Mouse (Mus musculus) liver, embryonic 15.5 days (tissue): ENCODE measurements around the gene Iqcf6. TPM values are rescaled to one million over a fixed set of nuclear protein-coding genes. Genes with fewer than 3 reads are reported as not detected.
"Not testable (repeated sequence)": the region's sequence is repeated elsewhere in the genome, so short reads cannot be mapped to it uniquely, and the experiment has no call there.

Experiments used
- ATAC-seq: fragments of 200-750 bp; cut with Nextera tagmentation; 2 replicates; pipeline ENCODE4 v1.8.0; 2017; ENCODE audit warnings: moderate number of reproducible peaks, mild to moderate bottlenecking, moderate library complexity; ENCODE audit not compliant: insufficient read depth
- H3K27ac ChIP-seq: fragments of 300-500 bp; sonication (generic); replicated peaks from 2 replicates; pipeline ENCODE4 v1.5.1; 2015; ENCODE audit warnings: mild to moderate bottlenecking, inconsistent platforms
- H3K27me3 ChIP-seq: fragments of 300-500 bp; sonication (generic); 2 replicates; pipeline ENCODE4 v1.6.1; 2015; ENCODE audit warnings: mild to moderate bottlenecking, inconsistent platforms
- H3K36me3 ChIP-seq: fragments of 300-500 bp; sonication (generic); replicated peaks from 2 replicates; pipeline ENCODE4 v1.6.1; 2015; ENCODE audit warnings: moderate library complexity, mild to moderate bottlenecking, inconsistent platforms
- H3K4me1 ChIP-seq: fragments of 300-500 bp; sonication (generic); replicated peaks from 2 replicates; pipeline ENCODE4 v1.6.1; 2015; ENCODE audit warnings: inconsistent platforms
- H3K4me2 ChIP-seq: fragments of 300-500 bp; sonication (generic); 2 replicates; pipeline ENCODE4 v1.6.1; 2015; ENCODE audit warnings: moderate library complexity, mild to moderate bottlenecking, inconsistent platforms
- H3K4me3 ChIP-seq: fragments of 300-500 bp; sonication (generic); replicated peaks from 2 replicates; pipeline ENCODE4 v1.5.1; 2015; ENCODE audit warnings: mild to moderate bottlenecking, inconsistent platforms
- H3K9ac ChIP-seq: fragments of 300-500 bp; sonication (generic); 2 replicates; pipeline ENCODE4 v1.6.1; 2015; ENCODE audit warnings: moderate library complexity, mild to moderate bottlenecking, inconsistent platforms
- H3K9me3 ChIP-seq: fragments of 300-500 bp; sonication (generic); replicated peaks from 2 replicates; pipeline ENCODE4 v1.6.1; 2016; ENCODE audit warnings: inconsistent platforms
- WGBS: fragments of 180-500 bp; shearing (Covaris S2); methylation state at CpG from one replicate; pipeline ENCODE4 v1.1.7; 2015; ENCODE audit warnings: mixed read lengths; ENCODE audit not compliant: insufficient replicate concordance; 5-methylcytosine and 5-hydroxymethylcytosine counted together
- polyA plus RNA-seq: library from polyadenylated mRNA; unstranded; fragments of >200 nt; fragmentation: Nextera tagmentation; extraction: Ambion mirVana; gene quantifications from 2 replicates; pipeline ENCODE4 v1.2.1, GENCODE M21; 2015

Gene Iqcf6
- polyA plus RNA-seq, 1 experiment from 2014 or later = not detected

DNA sequence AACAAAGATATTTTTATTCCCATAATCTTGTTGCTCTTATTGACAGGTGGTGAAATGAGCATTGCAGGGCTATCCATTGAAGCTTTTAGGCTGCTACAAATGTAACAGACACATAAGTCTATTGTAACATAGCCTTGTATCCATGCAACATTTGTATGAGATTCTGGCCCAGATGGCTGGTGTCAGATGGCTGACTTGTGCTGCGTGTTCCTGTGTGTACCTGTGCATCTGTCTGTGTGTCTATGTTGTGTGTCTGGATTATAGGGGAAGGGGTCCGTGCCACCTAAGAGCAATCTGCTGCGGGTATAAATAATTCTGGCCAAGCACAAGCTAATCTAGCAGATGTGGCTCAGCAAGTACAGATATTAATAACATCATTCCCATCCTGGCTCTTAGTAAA is 8.9 kb upstream of the Iqcf6 start:
- H3K36me3 ChIP-seq = no peaks in the 10 kb centered on the region
- no peak overlapping the region for H3K9ac ChIP-seq
- no peak overlapping the region for H3K4me3 ChIP-seq
- no peak overlapping the region for H3K4me2 ChIP-seq
- ATAC-seq = no peak
- H3K27ac ChIP-seq = no peak overlapping the region
- H3K27me3 ChIP-seq = no peaks in the 10 kb centered on the region
- 57% methylated on average over 3 of the region's 3 CpGs for WGBS
- H3K9me3 ChIP-seq = no peaks in the 10 kb centered on the region
- H3K4me1 ChIP-seq = no peaks in the 10 kb centered on the region

DNA sequence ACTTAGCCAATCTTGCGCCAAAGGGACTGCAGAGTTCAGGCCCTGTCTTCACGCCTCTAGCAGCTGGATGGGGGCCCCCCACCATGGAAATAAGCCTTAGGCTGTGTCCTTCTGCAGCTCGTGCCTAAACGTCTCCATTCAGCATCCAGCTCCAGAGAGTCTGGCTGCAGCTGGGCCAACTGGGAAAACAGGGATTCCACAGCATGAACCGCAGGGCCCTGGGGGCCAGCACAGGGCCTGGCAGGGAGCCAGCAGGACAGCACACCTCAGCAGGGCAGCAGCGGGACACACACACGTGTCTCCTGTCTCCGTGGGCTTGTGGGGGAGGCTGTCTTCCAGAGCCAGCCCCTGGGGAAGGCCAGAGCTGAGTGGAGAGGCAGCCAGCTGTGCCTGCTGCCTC is 1.4 kb downstream of the Iqcf6 start:
- H3K4me2 ChIP-seq, H3K9ac ChIP-seq, ATAC-seq, H3K4me3 ChIP-seq, H3K9me3 ChIP-seq, H3K36me3 ChIP-seq, H3K27ac ChIP-seq, H3K4me1 ChIP-seq, H3K27me3 ChIP-seq: not testable (repeated sequence)
- WGBS = 29% methylated on average over 8 of the region's 8 CpGs

DNA sequence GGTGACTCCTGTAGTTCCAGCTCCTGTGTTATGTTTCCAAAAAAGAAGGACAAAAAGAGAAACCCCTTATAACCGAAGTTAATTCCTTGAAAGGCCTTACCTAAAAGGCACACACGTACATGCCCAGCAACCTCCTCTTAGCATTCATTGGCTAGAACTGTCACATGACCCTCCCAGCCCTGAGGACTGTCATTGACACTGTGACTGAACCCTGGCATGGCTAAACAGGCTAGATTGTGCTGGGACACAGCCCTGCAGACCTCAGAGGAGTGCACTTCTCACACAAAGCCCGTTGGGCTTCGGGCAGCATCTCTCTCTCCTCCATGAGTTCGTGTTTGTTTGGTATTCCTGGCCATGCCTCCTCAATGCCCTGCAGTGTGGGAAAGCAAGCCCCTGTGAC is 5.8 kb downstream of the Iqcf6 start:
- no peaks in the 10 kb centered on the region for H3K27me3 ChIP-seq
- no peaks in the 10 kb centered on the region for H3K9me3 ChIP-seq
- H3K4me1 ChIP-seq = no peaks in the 10 kb centered on the region
- no peak overlapping the region for H3K9ac ChIP-seq
- no peaks in the 10 kb centered on the region for H3K36me3 ChIP-seq
- 43% methylated on average over 5 of the region's 5 CpGs for WGBS
- no peak overlapping the region for H3K4me2 ChIP-seq
- no peak overlapping the region for H3K27ac ChIP-seq
- no peak for ATAC-seq
- H3K4me3 ChIP-seq = no peak overlapping the region

DNA sequence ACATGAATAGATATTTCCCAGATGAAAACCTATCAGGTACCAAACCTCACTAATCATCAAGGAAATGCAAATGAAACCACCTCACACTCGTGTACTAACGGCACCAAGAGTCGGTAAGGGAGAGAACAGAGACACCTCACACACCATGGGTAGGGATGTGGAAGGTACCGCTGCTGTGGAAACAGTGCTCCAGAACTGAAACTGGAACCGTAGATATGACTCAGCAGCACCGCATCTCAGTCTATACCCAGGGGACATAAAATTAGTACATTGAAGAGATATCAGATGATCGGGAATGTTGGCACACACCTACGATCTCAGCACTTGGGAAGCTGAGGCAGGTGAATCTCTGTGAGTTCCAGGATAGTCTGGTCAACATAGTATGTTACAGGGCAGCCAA is 11.8 kb downstream of the Iqcf6 start:
- H3K36me3 ChIP-seq = no peaks in the 10 kb centered on the region
- H3K4me2 ChIP-seq = no peak overlapping the region
- H3K4me3 ChIP-seq = no peak overlapping the region
- H3K9ac ChIP-seq = no peak overlapping the region
- 0 out of 2 replicates have a peak, but pooled peaks cover 1% of the 10 kb centered on the region for H3K4me1 ChIP-seq
- H3K9me3 ChIP-seq = no peaks in the 10 kb centered on the region
- no peaks in the 10 kb centered on the region for H3K27me3 ChIP-seq
- no peak overlapping the region for H3K27ac ChIP-seq
- no peak for ATAC-seq
- 79% methylated on average over 8 of the region's 8 CpGs for WGBS

DNA sequence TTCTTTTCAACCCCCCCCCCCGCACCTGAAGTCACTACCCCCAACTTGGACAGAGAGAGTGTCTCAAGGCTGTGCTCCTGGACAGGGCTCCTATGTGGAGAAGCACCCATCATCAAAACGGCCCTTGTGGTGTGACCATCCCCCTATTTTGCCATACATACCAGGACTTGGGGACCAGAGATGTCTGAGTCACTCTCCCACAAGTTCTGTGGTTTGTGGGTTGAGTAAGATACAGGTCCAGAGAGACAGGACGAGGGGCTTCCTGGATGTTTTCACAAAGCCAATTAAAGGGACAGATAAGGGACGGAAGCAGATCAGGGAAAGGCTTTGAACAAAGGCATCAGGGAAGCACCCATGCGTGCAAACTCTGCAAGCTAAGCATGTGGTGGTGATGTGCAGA is 15.0 kb downstream of the Iqcf6 start:
- no peaks in the 10 kb centered on the region for H3K36me3 ChIP-seq
- 0 out of 2 replicates have a peak, but pooled peaks cover 3% of the 10 kb centered on the region for H3K4me1 ChIP-seq
- H3K4me2 ChIP-seq = no peak overlapping the region
- no peak overlapping the region for H3K9ac ChIP-seq
- ATAC-seq = no peak
- WGBS = 34% methylated on average over 5 of the region's 5 CpGs
- no peak overlapping the region for H3K27ac ChIP-seq
- H3K9me3 ChIP-seq = no peaks in the 10 kb centered on the region
- H3K4me3 ChIP-seq = no peak overlapping the region
- no peaks in the 10 kb centered on the region for H3K27me3 ChIP-seq

DNA sequence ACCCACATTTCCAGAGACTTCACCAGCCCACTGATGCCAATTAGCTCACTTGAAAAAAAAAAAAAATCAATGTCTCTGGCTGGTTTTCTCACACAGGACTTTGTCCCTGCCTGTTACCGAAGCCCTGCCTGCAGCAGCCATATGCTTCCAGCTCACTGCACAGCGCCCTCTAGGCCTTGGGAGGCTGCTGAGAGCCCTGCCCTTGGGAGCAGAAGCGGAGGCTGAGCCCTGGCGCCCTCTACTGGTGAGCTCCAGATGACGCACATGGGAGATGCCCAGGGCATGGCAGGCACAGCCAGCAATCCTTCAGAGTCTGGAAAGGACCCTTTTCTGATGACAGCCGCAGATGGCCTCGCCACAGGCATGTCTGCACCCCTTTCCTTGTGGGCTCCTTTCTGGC is 16.7 kb downstream of the Iqcf6 start:
- no peaks in the 10 kb centered on the region for H3K36me3 ChIP-seq
- no peak overlapping the region for H3K4me3 ChIP-seq
- H3K27me3 ChIP-seq = no peaks in the 10 kb centered on the region
- WGBS = 26% methylated on average over 7 of the region's 7 CpGs
- no peak overlapping the region for H3K27ac ChIP-seq
- no peak overlapping the region for H3K9ac ChIP-seq
- no peak overlapping the region for H3K4me2 ChIP-seq
- no peak for ATAC-seq
- 0 out of 2 replicates have a peak, but pooled peaks cover 3% of the 10 kb centered on the region for H3K4me1 ChIP-seq
- no peaks in the 10 kb centered on the region for H3K9me3 ChIP-seq

DNA sequence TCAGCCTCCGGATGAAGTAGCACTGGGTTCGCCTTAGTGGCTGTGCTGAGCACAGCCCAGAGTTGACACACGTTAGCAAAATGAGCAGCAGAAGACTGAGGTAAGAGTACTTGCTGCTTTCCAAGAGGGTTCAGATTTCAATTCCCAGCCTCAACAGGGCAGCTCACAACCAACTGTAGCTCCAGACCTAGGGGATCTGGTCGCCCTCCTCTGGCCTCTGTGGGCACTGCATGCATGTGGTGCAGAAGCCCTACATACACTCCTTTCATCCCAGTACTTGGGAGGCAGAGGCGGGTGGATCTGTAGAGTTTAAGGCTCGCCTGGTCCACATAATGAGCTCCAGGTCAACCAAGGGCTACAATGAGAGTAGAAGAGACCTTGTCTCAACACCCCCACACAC is 17.4 kb downstream of the Iqcf6 start:
- 54% methylated on average over 6 of the region's 6 CpGs for WGBS
- Histone ChIP-seq H3K9me3 (no peaks in the 10 kb centered on the region), H3K4me2 (no peak overlapping the region), H3K4me1 (0 out of 2 replicates have a peak, but pooled peaks cover 3% of the 10 kb centered on the region), H3K27ac (no peak overlapping the region), H3K4me3 (no peak overlapping the region), H3K36me3 (no peaks in the 10 kb centered on the region), H3K9ac (no peak overlapping the region), H3K27me3 (no peaks in the 10 kb centered on the region)
- ATAC-seq = no peak

DNA sequence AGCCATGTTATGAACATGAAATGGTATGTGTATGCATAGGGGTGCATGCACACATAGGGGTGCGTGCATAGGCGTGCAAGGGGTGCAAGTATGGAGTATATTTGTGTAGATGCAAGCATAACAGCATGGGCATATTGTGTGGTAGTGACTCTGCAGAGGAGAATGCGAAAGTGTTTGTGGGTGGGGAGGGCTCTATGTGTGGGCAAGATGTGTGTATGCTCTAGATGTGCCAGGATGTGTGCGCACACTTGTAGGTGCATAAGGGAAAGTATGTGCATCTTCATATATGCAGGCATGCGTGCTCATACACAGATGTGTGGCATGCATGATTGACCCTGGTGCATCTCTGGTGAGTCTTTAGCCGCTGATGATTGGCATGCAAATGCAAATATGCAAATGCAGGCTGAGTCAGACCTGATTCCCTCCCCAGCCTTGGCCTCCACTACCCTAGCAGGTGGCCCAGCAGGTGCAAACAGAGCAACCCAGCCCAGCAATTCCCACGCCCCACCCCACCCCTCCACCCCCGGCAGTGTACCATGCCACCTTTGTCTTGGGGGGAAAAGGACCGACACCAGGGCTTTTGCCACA is 19.4 kb downstream of the Iqcf6 start:
- Histone ChIP-seq H3K9me3 (no peaks in the 10 kb centered on the region), H3K36me3 (no peaks in the 10 kb centered on the region), H3K27ac (no peak overlapping the region), H3K4me2 (no peak overlapping the region), H3K4me3 (no peak overlapping the region), H3K27me3 (no peaks in the 10 kb centered on the region), H3K9ac (no peak overlapping the region), H3K4me1 (0 out of 2 replicates have a peak, but pooled peaks cover 3% of the 10 kb centered on the region)
- 58% methylated on average over 9 of the region's 9 CpGs for WGBS
- ATAC-seq = no peak

DNA sequence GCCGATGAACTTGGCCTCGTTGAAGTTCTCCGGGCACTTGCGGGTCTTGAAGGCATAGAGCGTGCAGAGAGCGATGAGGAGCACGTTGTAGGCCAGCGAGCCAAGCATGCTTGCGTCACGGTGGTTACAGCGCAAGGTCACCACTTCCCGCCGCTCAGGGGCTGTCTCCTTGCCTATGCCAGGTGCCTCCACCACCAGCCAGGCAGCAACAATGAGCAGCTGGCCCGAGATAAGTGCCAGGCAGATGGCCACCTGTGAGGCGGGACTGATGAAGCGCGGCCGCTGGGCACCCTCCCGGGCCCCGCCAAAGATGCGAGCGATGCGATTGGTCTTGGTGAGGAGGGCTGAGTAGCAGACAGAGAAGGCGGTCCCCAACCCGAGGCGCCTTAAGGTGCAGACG is 20.8 kb downstream of the Iqcf6 start:
- Histone ChIP-seq H3K27ac (no peak overlapping the region), H3K9me3 (no peaks in the 10 kb centered on the region), H3K9ac (no peak overlapping the region), H3K4me1 (0 out of 2 replicates have a peak, but pooled peaks cover 3% of the 10 kb centered on the region), H3K36me3 (no peaks in the 10 kb centered on the region), H3K4me2 (no peak overlapping the region), H3K4me3 (no peak overlapping the region), H3K27me3 (no peaks in the 10 kb centered on the region)
- WGBS = 61% methylated on average over 27 of the region's 27 CpGs
- ATAC-seq = no peak

DNA sequence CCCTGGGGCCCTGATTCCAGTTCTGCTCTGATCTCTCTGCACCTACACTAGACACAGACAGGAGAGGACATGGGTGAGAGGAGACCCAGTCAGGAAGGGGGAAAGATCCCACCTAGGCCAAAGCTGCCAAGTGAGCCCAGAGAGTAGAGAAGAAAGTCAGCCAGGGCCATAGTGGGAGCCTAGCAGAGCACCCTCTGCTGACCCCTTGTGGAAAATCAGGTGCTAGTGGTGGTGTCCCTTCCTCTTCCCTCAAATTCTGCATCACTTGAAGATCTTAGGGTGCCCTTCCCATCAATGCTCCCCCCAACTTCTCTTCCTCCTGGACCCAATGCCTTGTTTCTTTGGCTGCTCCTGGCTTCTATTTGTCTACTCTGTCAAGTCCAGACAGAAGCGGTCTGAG is 26.3 kb downstream of the Iqcf6 start:
- Histone ChIP-seq H3K4me1 (no peaks in the 10 kb centered on the region), H3K4me2 (no peak overlapping the region), H3K9ac (no peak overlapping the region), H3K36me3 (no peaks in the 10 kb centered on the region), H3K27me3 (peaks cover 36% of the 10 kb centered on the region), H3K27ac (no peak overlapping the region), H3K4me3 (no peak overlapping the region), H3K9me3 (no peaks in the 10 kb centered on the region)
- ATAC-seq = no peak
- 39% methylated on average over 1 of the region's 1 CpGs for WGBS

DNA sequence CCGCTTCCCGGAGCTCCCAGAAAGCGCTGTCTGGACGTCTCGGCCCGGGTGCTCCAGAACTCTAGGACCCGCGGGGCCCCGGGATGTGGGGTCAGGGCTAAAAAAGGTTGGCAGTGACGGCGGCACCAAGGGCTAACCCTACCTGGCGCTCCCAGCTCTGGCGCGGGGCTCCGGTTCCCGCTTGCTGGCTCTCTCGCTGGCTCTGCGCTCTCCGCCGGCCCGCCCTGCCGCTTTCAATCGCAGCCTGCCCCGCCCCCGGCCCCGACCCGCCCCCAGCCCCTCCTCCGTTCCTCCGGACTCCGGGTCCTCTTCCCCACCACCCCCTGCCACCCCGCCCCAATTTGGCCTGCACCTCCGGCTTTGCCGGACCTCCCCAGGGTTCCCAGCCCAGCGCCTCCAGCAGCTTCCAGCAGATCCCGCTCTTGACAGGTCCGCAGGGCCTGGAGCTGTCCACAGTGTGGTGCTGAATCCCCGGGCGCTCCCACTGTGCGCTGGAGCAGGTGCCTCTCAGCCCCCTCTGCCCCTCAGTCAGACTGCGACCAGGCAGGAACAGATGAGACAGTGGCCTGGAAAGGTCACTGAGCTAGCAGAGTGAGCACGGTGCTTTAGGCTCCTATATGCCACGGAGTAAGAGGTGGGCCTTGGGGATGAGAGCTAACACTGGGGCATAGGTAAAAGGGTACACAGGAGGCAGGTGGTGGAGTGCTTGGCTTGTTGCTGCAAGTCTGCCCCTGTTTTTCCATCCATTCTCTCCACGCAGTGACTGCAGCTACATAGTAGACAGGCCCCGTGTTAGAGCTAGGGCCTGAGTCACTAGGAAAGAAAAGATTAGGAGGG is 29.7 kb downstream of the Iqcf6 start, which contains the start of gene Grm2:
Gene Grm2 (minus strand): TSS at position 199 of the 837 bp plus-strand sequence.
- no peak within 1 kb of the TSS for H3K9ac ChIP-seq
- 3% methylated on average over 37 of the region's 44 CpGs for WGBS
- peaks cover 17% of the 10 kb centered on the region; the same call in 1 of the 2 replicates for H3K36me3 ChIP-seq
- H3K4me3 ChIP-seq = peak within 1 kb of the TSS; percentile 8; the same call in 1 of the 2 replicates
- peaks cover 36% of the 10 kb centered on the region for H3K27me3 ChIP-seq
- H3K9me3 ChIP-seq = no peaks in the 10 kb centered on the region
- no peak within 1 kb of the TSS for H3K27ac ChIP-seq
- H3K4me1 ChIP-seq = no peaks in the 10 kb centered on the region
- no peak for ATAC-seq
- H3K4me2 ChIP-seq = peak within 1 kb of the TSS; percentile 44
